Mouse (Mus musculus) megakaryocyte, embryonic 14.5 days (primary cell): ENCODE results near the gene Qdpr. TPM values are rescaled to one million over a fixed set of nuclear protein-coding genes. Genes with fewer than 3 reads are reported as not detected.

Experiments used
- H3K27me3 ChIP-seq: replicated peaks from 2 replicates; pipeline ENCODE3; 2012; ENCODE audit warnings: inconsistent platforms
- H3K36me3 ChIP-seq: replicated peaks from 2 replicates; pipeline ENCODE3; 2012; ENCODE audit warnings: low read length, inconsistent platforms, mixed read lengths
- H3K4me1 ChIP-seq: 2 replicates; pipeline ENCODE4 v1.6.1; 2012; ENCODE audit warnings: inconsistent platforms
- H3K4me3 ChIP-seq: replicated peaks from 2 replicates; pipeline ENCODE3; 2012; ENCODE audit warnings: moderate library complexity, mild to moderate bottlenecking, inconsistent platforms
- H3K9me3 ChIP-seq: 2 replicates; pipeline ENCODE4 v1.6.1; 2012; ENCODE audit warnings: inconsistent platforms
- FLI1 ChIP-seq: IDR thresholded peaks from 2 replicates; pipeline ENCODE4 v1.6.1; 2012; ENCODE audit warnings: low read length, inconsistent platforms, mixed read lengths
- GATA1 ChIP-seq: IDR thresholded peaks from 3 replicates; pipeline ENCODE4 v1.6.1; 2012; ENCODE audit warnings: mixed read lengths, low read length, inconsistent platforms, borderline replicate concordance
- polyA plus RNA-seq: library from polyadenylated mRNA; stranded (reverse); fragments of >175 nt; gene quantifications from 2 replicates; pipeline ENCODE4 v1.2.3, GENCODE M21; 2012; ENCODE audit warnings: low replicate concordance; ENCODE audit not compliant: insufficient read depth

Gene Qdpr
- polyA plus RNA-seq, 1 experiment: 98.7 TPM

DNA sequence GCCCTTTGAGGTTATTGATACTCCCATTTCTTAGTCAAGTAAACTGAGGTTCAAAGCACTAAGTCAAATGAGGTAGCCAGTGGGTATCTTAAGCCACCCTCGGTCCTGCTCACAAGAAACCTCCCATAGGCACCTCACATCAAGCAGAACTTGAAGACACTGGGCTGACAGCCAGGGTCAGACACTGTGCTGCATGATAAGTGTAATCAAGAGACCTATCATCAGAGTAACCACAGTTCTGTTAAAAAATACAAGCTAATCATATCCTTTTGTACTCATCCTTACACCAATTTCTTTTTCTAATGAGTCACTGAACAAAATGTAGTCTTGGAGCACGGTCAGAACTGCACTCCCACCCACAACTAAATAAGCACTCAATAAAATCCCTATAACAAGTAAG, 43.9 kb downstream of the Qdpr start:
- H3K4me1 ChIP-seq: no peaks in the 10 kb centered on the region
- H3K27me3 ChIP-seq: peaks cover 4% of the 10 kb centered on the region
- TF ChIP-seq GATA1 (no peak), FLI1 (no peak)
- no peaks in the 10 kb centered on the region for H3K36me3 ChIP-seq
- H3K9me3 ChIP-seq: no peaks in the 10 kb centered on the region
- H3K4me3 ChIP-seq: no peak overlapping the region

DNA sequence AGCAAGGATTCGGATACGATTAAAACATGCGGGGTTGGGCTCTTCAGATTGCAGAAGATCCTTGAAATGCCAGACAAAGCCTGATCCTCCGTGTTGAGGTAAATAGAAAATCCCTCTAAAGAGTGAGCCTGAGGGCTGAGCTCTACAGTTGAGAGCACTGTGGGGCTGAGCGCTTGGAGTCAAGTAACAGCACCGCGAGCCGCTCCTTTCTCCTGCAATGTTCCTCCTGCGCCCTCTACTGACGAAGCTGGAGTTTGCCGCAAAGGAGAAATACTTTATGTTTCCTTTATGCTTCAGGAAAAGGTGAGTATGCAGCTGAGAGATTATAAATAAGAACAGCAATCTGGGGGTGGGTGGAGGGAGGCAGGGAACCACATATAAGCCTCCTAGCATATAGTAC, 47.4 kb downstream of the Qdpr start:
- no peaks in the 10 kb centered on the region for H3K4me1 ChIP-seq
- peaks cover 4% of the 10 kb centered on the region for H3K27me3 ChIP-seq
- H3K36me3 ChIP-seq: no peaks in the 10 kb centered on the region
- no peaks in the 10 kb centered on the region for H3K9me3 ChIP-seq
- no peak for TF ChIP-seq GATA1
- TF ChIP-seq FLI1: no peak
- no peak overlapping the region for H3K4me3 ChIP-seq

DNA sequence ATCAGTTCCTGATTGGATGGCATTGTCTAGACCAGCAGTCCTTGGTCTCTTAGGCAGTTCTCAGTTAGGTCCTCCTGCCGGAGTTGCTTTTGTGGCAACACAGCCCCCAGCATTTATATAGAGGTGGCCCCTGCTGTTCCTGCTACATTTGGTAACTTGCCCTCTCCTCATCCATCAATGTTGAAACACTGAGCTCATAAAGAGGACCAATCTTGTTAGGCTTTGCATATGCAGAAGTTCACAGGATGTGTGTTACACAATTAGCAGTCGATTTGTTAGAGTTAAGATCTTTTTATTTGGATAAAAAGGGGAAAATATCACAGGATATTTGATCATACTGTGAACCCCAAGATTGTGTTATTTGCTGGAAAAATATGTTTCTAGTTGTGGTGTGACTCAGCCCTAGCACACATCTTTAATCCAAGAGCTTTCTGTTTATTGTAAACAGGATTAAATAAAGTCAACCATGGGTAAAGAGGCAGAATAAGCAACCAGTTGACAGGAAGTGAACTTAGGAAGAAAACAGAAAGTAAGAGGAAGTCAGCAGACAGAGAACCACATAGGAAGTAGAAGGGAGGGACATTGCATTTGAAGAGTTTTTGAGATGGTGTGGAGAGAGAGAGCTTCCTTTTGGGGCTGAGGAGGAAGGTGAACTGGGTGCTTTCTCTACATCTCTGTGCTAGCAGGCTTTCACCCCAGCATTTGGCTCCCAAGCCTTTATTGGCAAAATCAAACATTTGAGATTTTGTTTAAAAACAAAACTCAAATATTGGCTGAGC, 65.8 kb downstream of the Qdpr start:
- no peaks in the 10 kb centered on the region for H3K9me3 ChIP-seq
- H3K36me3 ChIP-seq: no peaks in the 10 kb centered on the region
- no peak overlapping the region for H3K4me3 ChIP-seq
- no peaks in the 10 kb centered on the region for H3K4me1 ChIP-seq
- no peaks in the 10 kb centered on the region for H3K27me3 ChIP-seq
- no peak for TF ChIP-seq GATA1

Other genes starting within 250 kb of the Qdpr start
- gene Clrn2, start 3.5 kb upstream of the Qdpr start, polyA plus RNA-seq: not detected in 2 replicates
- gene Lap3, start 43.1 kb upstream of the Qdpr start, polyA plus RNA-seq: 11.9 and 14.8 TPM in 2 replicates
- 28.8 and 87.9 TPM in 2 replicates for gene Med28, start 70.0 kb upstream of the Qdpr start, polyA plus RNA-seq
- gene Fam184b, start 189.4 kb upstream of the Qdpr start, polyA plus RNA-seq: 0.12 TPM in 1 of 2 replicates, not detected in the other
- gene Ncapg, start 219.7 kb upstream of the Qdpr start, polyA plus RNA-seq: 0.83 TPM in 1 of 2 replicates, not detected in the other